Mouse (Mus musculus) left cerebral cortex, postnatal 4 days (tissue): ENCODE measurements at regions not wholly inside any gene's neighbourhood (a gene's known extent, or its start where the extent isn't known, plus 50 kb on each side); places are given as distances from the start of the nearest gene placed in this dataset.

ENCODE experiments used
- DNase-seq: peaks from one replicate; pipeline ENCODE4 v3.0.0-alpha.2; 2022
- intact Hi-C: fragments of 180-260 bp; cut with DNase I; formaldehyde crosslinking; loops from one replicate; pipeline ENCODE4 v1.15.1; 2025

GRCm38 (mm10) chr4:8922695-8923363 lies 684.0 kb upstream of the Car8 start:
- intact Hi-C loops: no loop called here
- peak; percentile 37 for DNase-seq

- DNase-seq: no peak
- intact Hi-C loops: no loop called here
Observed at GRCm38 (mm10) chr4:8921477-8922385, 682.9 kb upstream of the Car8 start.

GRCm38 (mm10) chr4:8920306-8920705 lies 681.5 kb upstream of the Car8 start:
- intact Hi-C loops: no loop called here
- no peak for DNase-seq

GRCm38 (mm10) chr4:8919366-8919984 lies 680.6 kb upstream of the Car8 start:
- intact Hi-C loops: no loop called here
- no peak for DNase-seq
